ENCODE assay signal across 8 mouse cellular contexts in the genomic region with DNA sequence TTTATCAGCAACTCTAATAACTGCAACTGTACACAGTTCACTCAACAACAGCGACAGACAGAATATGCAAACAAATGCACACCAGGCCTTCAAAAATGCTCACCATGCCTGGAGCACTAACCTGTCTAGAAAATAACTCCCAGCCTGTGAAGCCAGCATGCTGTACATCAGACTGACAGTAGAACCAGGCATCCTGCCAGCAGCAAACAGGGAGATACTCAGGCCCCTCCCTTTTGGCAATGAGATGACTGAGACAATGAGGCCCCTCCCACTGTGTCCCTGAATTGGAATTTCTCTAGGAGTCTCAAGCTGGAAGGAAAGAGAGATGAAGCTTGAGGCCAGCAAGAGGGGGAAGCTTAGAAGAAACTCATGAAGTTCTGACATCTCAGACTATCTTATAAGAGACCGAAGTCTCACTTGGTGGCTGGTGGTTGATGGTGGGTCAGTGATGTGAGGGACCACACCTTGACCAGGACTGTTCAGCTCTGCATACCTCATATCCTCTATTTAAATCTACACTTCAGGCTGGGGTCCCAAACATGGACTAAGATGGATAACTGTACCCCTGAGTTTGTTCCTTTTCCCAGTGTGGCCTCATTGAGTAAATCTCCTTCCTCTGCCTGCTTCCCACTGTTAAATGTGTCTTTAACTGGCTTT.
DNase-seq lines count a peak whose midpoint lies in the region; ATAC-seq lines count a peak whose summit lies in the region.

No protein-coding gene starts in this region.

- H3K9me3 ChIP-seq in kidney, embryonic 15.5 days (replicated peaks) = no peaks in the 10 kb centered on the region

- ATAC-seq in kidney, embryonic 15.5 days (replicated peaks; ENCODE audit: low FRiP score) = peak; percentile 64; the same call in 1 of the 2 replicates

- no peak overlapping the region for H3K9ac ChIP-seq in kidney, embryonic 15.5 days

- DNase-seq in left cerebral cortex, postnatal 14 days (ENCODE audit: low spot score in 2 of 2) = peak; percentile 62 to 70
- no peak for DNase-seq in left cerebral cortex, adult 8-10 months (ENCODE audit: low spot score in 2 of 2)
- DNase-seq in adrenal gland, postnatal 14 days = peak; percentile 90
- peak; percentile 51 for DNase-seq in gastrocnemius, postnatal 14 days
- peak; percentile 53 for DNase-seq in ovary, postnatal 36 days (ENCODE audit: low spot score)
- no peak for DNase-seq in yolk sac, embryonic 10.5 days (ENCODE audit: low spot score)
- no peak for DNase-seq in thymus, postnatal 14 days

- no peaks in the 10 kb centered on the region for H3K27me3 ChIP-seq in kidney, embryonic 15.5 days

- no peak overlapping the region for H3K4me3 ChIP-seq in kidney, embryonic 15.5 days (replicated peaks)

- H3K4me2 ChIP-seq in kidney, embryonic 15.5 days = no peak overlapping the region

- peaks cover 11% of the 10 kb centered on the region; the same call in 1 of the 2 replicates for H3K4me1 ChIP-seq in kidney, embryonic 15.5 days

- H3K36me3 ChIP-seq in kidney, embryonic 15.5 days = no peaks in the 10 kb centered on the region

- peak overlapping the region; percentile 62 for H3K27ac ChIP-seq in kidney, embryonic 15.5 days

- 68% methylated on average over 2 of the region's 2 CpGs for WGBS in kidney, embryonic 15.5 days

- intact Hi-C loops in left cerebral cortex, postnatal 14 days (cut with DNase I) = no loop called here
- intact Hi-C loops in gastrocnemius, postnatal 14 days (cut with DNase I; ENCODE audit: low total_unique reads) = no loop called here

Comparison
In these comparisons a context has a peak if more than half of its experiments do, and no peak if none do; other contexts are left out.
1. DNase-seq: peak in left cerebral cortex, postnatal 14 days (2 of 2), adrenal gland, postnatal 14 days (single experiment), gastrocnemius, postnatal 14 days (single experiment) and ovary, postnatal 36 days (single experiment); none in left cerebral cortex, adult 8-10 months (0 of 2), yolk sac, embryonic 10.5 days (single experiment) and thymus, postnatal 14 days (single experiment).